Mouse (Mus musculus) brain, adult 2 months (tissue): ENCODE measurements around the gene Scamp5.

Experiments used
- DNase-seq: peaks from one replicate; pipeline ENCODE4 v3.0.0; 2011; ENCODE audit warnings: low read depth, low spot score

Scamp5 gene

GRCm38 (mm10) chr9:57467896-57468549 is at the start of gene Scamp5:
Scamp5 (minus strand) TSS chr9:57468060.
- DNase-seq: peak; percentile 98

GRCm38 (mm10) chr9:57517113-57517512 is 49.3 kb upstream of the Scamp5 start:
- peak; percentile 88 for DNase-seq

- no peak for DNase-seq
Measured at GRCm38 (mm10) chr9:57510577-57510976, 42.7 kb upstream of the Scamp5 start.

- peak; percentile 92 for DNase-seq
Measured at GRCm38 (mm10) chr9:57505700-57506099, 37.8 kb upstream of the Scamp5 start.

GRCm38 (mm10) chr9:57504891-57505290 is 37.0 kb upstream of the Scamp5 start:
- no peak for DNase-seq

GRCm38 (mm10) chr9:57504381-57504700 is 36.5 kb upstream of the Scamp5 start:
- DNase-seq: peak; percentile 87

- DNase-seq: peak; percentile 86
Measured at GRCm38 (mm10) chr9:57503622-57504380, 35.9 kb upstream of the Scamp5 start, which contains the start of gene Rpp25. Rpp25 (plus strand) TSS chr9:57504026.

GRCm38 (mm10) chr9:57502911-57503621 is 35.2 kb upstream of the Scamp5 start:
- peak; percentile 78 for DNase-seq

- peak; percentile 91 for DNase-seq
Measured at GRCm38 (mm10) chr9:57501861-57502260, 34.0 kb upstream of the Scamp5 start.

GRCm38 (mm10) chr9:57501452-57501851 is 33.6 kb upstream of the Scamp5 start:
- DNase-seq: peak; percentile 59

- DNase-seq: peak; percentile 12
Measured at GRCm38 (mm10) chr9:57498536-57498935, 30.7 kb upstream of the Scamp5 start.

- no peak for DNase-seq
Measured at GRCm38 (mm10) chr9:57497236-57497635, 29.4 kb upstream of the Scamp5 start.

- DNase-seq: no peak
Measured at GRCm38 (mm10) chr9:57494970-57495369, 27.1 kb upstream of the Scamp5 start.

- no peak for DNase-seq
Measured at GRCm38 (mm10) chr9:57493532-57493931, 25.7 kb upstream of the Scamp5 start.

- no peak for DNase-seq
Measured at GRCm38 (mm10) chr9:57487807-57488206, 19.9 kb upstream of the Scamp5 start.

GRCm38 (mm10) chr9:57485774-57486173 is 17.9 kb upstream of the Scamp5 start:
- DNase-seq: peak; percentile 94

- DNase-seq: peak; percentile 95
Measured at GRCm38 (mm10) chr9:57468914-57469313, 1.1 kb upstream of the Scamp5 start.

GRCm38 (mm10) chr9:57467271-57467771 is 539 bp downstream of the Scamp5 start:
- peak; percentile 79 for DNase-seq

GRCm38 (mm10) chr9:57466101-57466500 is 1.8 kb downstream of the Scamp5 start:
- DNase-seq: peak; percentile 34

- DNase-seq: no peak
Measured at GRCm38 (mm10) chr9:57462866-57463265, 5.0 kb downstream of the Scamp5 start.

- DNase-seq: no peak
Measured at GRCm38 (mm10) chr9:57459707-57460106, 8.2 kb downstream of the Scamp5 start.

GRCm38 (mm10) chr9:57453516-57453915 is 14.3 kb downstream of the Scamp5 start:
- no peak for DNase-seq
